Mouse (Mus musculus) myocyte (in vitro differentiated cells): Measurements from ENCODE around the gene Plekhb1.

ENCODE experiments used
- MAX ChIP-seq: IDR thresholded peaks from one replicate; pipeline ENCODE4 v1.6.1; 2011; ENCODE audit warnings: low read depth, mild to moderate bottlenecking, control low read depth
- MYOD1 ChIP-seq, 3 experiments: IDR thresholded peaks; one replicate each; pipeline ENCODE4 v1.6.1; 2011; ENCODE audit warnings: control low read depth in 2 of 3, low read depth in 2 of 3, mild to moderate bottlenecking in 2 of 3, moderate library complexity in 1 of 3; ENCODE audit not compliant: insufficient read length in 2 of 3, control insufficient read depth in 1 of 3
- POLR2A ChIP-seq: IDR thresholded peaks from one replicate; pipeline ENCODE4 v1.6.1; 2011; ENCODE audit warnings: low read depth, mild to moderate bottlenecking, control low read depth, moderate library complexity; ENCODE audit not compliant: insufficient read length
- POLR2AphosphoS2 ChIP-seq: IDR thresholded peaks from one replicate; pipeline ENCODE4 v1.6.1; 2011; ENCODE audit warnings: low read depth, control low read depth; ENCODE audit not compliant: insufficient read length
- TCF12 ChIP-seq: IDR thresholded peaks from one replicate; pipeline ENCODE4 v1.6.1; 2011; ENCODE audit warnings: mild to moderate bottlenecking, control low read depth; ENCODE audit not compliant: poor library complexity, insufficient read depth, severe bottlenecking
- TCF3 ChIP-seq: IDR thresholded peaks from one replicate; pipeline ENCODE4 v1.6.1; 2011; ENCODE audit warnings: low read depth, control low read depth; ENCODE audit not compliant: insufficient read length
- USF1 ChIP-seq: IDR thresholded peaks from one replicate; pipeline ENCODE4 v1.6.1; 2011; ENCODE audit warnings: low read depth, mild to moderate bottlenecking, control low read depth, moderate library complexity

DNA sequence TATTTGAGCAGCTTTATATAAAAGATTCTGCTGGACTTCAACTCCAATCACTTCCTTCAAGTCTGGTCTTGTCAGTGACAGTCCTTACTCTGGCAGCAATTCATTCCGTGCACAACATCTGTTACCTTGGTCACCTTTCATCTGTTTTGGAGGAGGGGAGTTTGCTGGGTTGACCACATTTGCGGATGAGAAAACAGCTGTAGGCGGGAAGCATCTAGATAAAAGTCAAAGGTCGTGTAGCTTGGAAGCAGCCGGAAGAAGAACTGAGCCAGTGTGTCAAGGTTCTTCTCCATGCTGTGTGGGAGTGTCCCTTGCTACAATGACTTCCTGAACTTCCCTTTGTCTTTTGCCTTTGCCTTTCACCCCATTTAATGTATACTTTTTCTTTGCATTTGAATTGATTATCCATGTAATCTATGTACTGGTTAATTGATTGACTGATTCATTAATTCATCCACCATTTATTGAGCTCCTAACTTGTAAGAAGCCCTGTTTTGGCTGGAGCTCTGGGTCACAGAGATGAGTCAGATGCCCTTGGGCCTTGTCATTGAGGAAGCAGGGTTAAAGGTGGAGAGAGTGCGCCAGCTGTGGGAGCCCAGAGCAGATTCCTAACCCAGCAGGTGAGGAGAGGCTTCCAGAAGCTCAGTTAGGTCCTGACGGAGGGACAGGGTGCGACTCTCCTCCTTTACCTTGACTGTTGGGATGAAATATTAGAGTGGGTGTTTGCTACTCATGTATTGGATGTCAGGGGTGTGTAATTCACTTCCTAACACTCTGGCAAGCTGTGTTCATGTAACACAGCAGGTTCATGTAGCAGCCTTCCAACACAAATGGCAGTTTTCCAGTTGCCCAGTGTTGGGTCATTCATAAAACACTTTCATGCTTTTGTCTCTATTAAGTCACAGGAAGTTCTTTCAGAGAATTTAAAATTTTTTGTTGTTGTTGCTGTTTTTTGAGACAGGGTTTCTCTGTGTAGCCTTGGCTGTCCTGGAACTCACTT lies 37.9 kb upstream of the Plekhb1 start:
- TF ChIP-seq POLR2A = no peak
- no peak for TF ChIP-seq MAX
- no peak for TF ChIP-seq TCF12
- TF ChIP-seq MYOD1 (IDR thresholded peaks at IDR 0.05; ENCODE audit: control insufficient read depth in 1 of 3, insufficient read length in 2 of 3, low read depth in 2 of 3) = no peak
- no peak for TF ChIP-seq TCF3
- no peak for TF ChIP-seq USF1
- TF ChIP-seq POLR2AphosphoS2 = no peak
